Mouse (Mus musculus) ES-Bruce4 (cell line): ENCODE measurements around the gene March9. TPM values are rescaled to one million over a fixed set of nuclear protein-coding genes. Genes with fewer than 3 reads are reported as not detected.

Experiments
- H3K27ac ChIP-seq: 2 replicates; pipeline ENCODE4 v1.5.1; 2012; ENCODE audit warnings: low read length, inconsistent platforms; ENCODE audit not compliant: insufficient read depth
- H3K27me3 ChIP-seq: 2 replicates; pipeline ENCODE4 v1.6.1; 2012; ENCODE audit warnings: mild to moderate bottlenecking, low read length, inconsistent platforms; ENCODE audit not compliant: control insufficient read depth, poor library complexity, insufficient read depth, severe bottlenecking
- H3K36me3 ChIP-seq: 2 replicates; pipeline ENCODE4 v1.6.1; 2012; ENCODE audit warnings: inconsistent platforms, mild to moderate bottlenecking, low read length, moderate library complexity; ENCODE audit not compliant: control insufficient read depth, poor library complexity, insufficient read depth, severe bottlenecking
- H3K4me1 ChIP-seq: one replicate; pipeline ENCODE4 v1.8.1; 2011; ENCODE audit warnings: low read length; ENCODE audit not compliant: control insufficient read depth, insufficient read depth
- H3K4me3 ChIP-seq: 2 replicates; pipeline ENCODE4 v1.5.1; 2011; ENCODE audit warnings: low read depth, mild to moderate bottlenecking, low read length
- H3K9ac ChIP-seq: 2 replicates; pipeline ENCODE4 v1.6.1; 2012; ENCODE audit warnings: low read depth, mild to moderate bottlenecking, inconsistent platforms; ENCODE audit not compliant: poor library complexity, severe bottlenecking
- H3K9me3 ChIP-seq: replicated peaks from 2 replicates; pipeline ENCODE4 v1.6.1; 2012; ENCODE audit warnings: mild to moderate bottlenecking, low read length, inconsistent platforms; ENCODE audit not compliant: control insufficient read depth, poor library complexity, insufficient read depth, severe bottlenecking
- CTCF ChIP-seq: IDR thresholded peaks from one replicate; pipeline ENCODE4 v1.8.1; 2011; ENCODE audit warnings: low read depth, low read length
- EP300 ChIP-seq: IDR thresholded peaks from 2 replicates; pipeline ENCODE4 v1.6.1; 2011; ENCODE audit warnings: low read depth, low read length; ENCODE audit not compliant: insufficient read depth
- POLR2A ChIP-seq: IDR thresholded peaks from one replicate; pipeline ENCODE4 v1.8.1; 2011; ENCODE audit warnings: low read length; ENCODE audit not compliant: insufficient read depth
- polyA plus RNA-seq: library from polyadenylated mRNA; stranded (reverse); fragments of >200 nt; gene quantifications from 2 replicates; pipeline ENCODE4 v1.2.4, GENCODE M21; 2011; ENCODE audit warnings: low read depth; ENCODE audit not compliant: missing spikeins, insufficient read depth, insufficient read length

Gene March9
- polyA plus RNA-seq, 1 experiment: 8.8 TPM

- no peak overlapping the region for H3K27ac ChIP-seq
- peaks cover 24% of the 10 kb centered on the region for H3K36me3 ChIP-seq
- no peaks in the 10 kb centered on the region for H3K27me3 ChIP-seq
- no peak overlapping the region; the same call in 1 of the 2 replicates for H3K4me3 ChIP-seq
- H3K9me3 ChIP-seq: no peaks in the 10 kb centered on the region
- H3K4me1 ChIP-seq: peaks cover 2% of the 10 kb centered on the region
- TF ChIP-seq POLR2A: no peak
- TF ChIP-seq EP300: no peak
- no peak for TF ChIP-seq CTCF
- peak overlapping the region; percentile 46; the same call in 1 of the 2 replicates for H3K9ac ChIP-seq
Observed at GRCm38 (mm10) chr10:127071203-127071602, 11.2 kb upstream of the March9 start.

- H3K4me1 ChIP-seq: peaks cover 2% of the 10 kb centered on the region
- H3K27me3 ChIP-seq: no peaks in the 10 kb centered on the region
- peak within 1 kb of the TSS; percentile 90 for H3K9ac ChIP-seq
- no peaks in the 10 kb centered on the region for H3K9me3 ChIP-seq
- TF ChIP-seq CTCF (no peak), POLR2A (peak; percentile 58)
- peaks cover 31% of the 10 kb centered on the region for H3K36me3 ChIP-seq
- peak within 1 kb of the TSS; percentile 69 for H3K27ac ChIP-seq
- H3K4me3 ChIP-seq: peak within 1 kb of the TSS; percentile 98
Observed at GRCm38 (mm10) chr10:127070190-127071121, 10.5 kb upstream of the March9 start, which contains the start of gene Tspan31. Gene Tspan31, minus strand, starts transcription at chr10:127070264.

- no peaks in the 10 kb centered on the region for H3K27me3 ChIP-seq
- H3K9me3 ChIP-seq: no peaks in the 10 kb centered on the region
- no peak for TF ChIP-seq CTCF
- TF ChIP-seq POLR2A: no peak
- no peak for TF ChIP-seq EP300
- H3K27ac ChIP-seq: peak overlapping the region; percentile 69
- peaks cover 3% of the 10 kb centered on the region for H3K4me1 ChIP-seq
- peak overlapping the region; percentile 98 for H3K4me3 ChIP-seq
- H3K9ac ChIP-seq: peak overlapping the region; percentile 90
- H3K36me3 ChIP-seq: peaks cover 39% of the 10 kb centered on the region
Observed at GRCm38 (mm10) chr10:127069281-127070189, 9.6 kb upstream of the March9 start.

GRCm38 (mm10) chr10:127068360-127069038, 8.5 kb upstream of the March9 start:
- no peak overlapping the region for H3K27ac ChIP-seq
- no peaks in the 10 kb centered on the region for H3K9me3 ChIP-seq
- 0 out of 2 replicates have a peak overlapping the region, but pooled peaks have one; percentile 98 for H3K4me3 ChIP-seq
- H3K27me3 ChIP-seq: no peaks in the 10 kb centered on the region
- TF ChIP-seq EP300 (no peak), POLR2A (no peak), CTCF (no peak)
- peaks cover 3% of the 10 kb centered on the region for H3K4me1 ChIP-seq
- H3K9ac ChIP-seq: peak overlapping the region; percentile 90; the same call in 1 of the 2 replicates
- peaks cover 39% of the 10 kb centered on the region for H3K36me3 ChIP-seq

GRCm38 (mm10) chr10:127066519-127067018, 6.6 kb upstream of the March9 start:
- H3K4me1 ChIP-seq: peaks cover 3% of the 10 kb centered on the region

More at GRCm38 (mm10) chr10:127066519-127067018, 6.6 kb upstream of the March9 start:
- Histone ChIP-seq H3K27ac (no peak overlapping the region), H3K4me3 (no peak overlapping the region), H3K9me3 (no peaks in the 10 kb centered on the region), H3K27me3 (no peaks in the 10 kb centered on the region), H3K9ac (no peak overlapping the region), H3K36me3 (peaks cover 39% of the 10 kb centered on the region)
- TF ChIP-seq CTCF: no peak
- no peak for TF ChIP-seq EP300
- TF ChIP-seq POLR2A: no peak
